Mouse (Mus musculus): ENCODE results near the gene Cntn2. TPM values are rescaled to one million over a fixed set of nuclear protein-coding genes. Genes with fewer than 3 reads are reported as not detected.

Cntn2 gene
- polyA plus RNA-seq, 1 experiment from 2014 or later, result 0.09 TPM

GRCm38 (mm10) chr1:132576845-132577244 is 33.8 kb upstream of the Cntn2 start:
- Histone ChIP-seq H3K36me3 (ENCODE audit: control insufficient read depth, insufficient read depth) (no peaks in the 10 kb centered on the region), H3K4me1 (ENCODE audit: control insufficient read depth, insufficient read depth, low read length) (no peaks in the 10 kb centered on the region), H3K9ac (ENCODE audit: low read length) (no peak overlapping the region), H3K4me3 (ENCODE audit: low read length) (no peak overlapping the region), H3K27me3 (ENCODE audit: control insufficient read depth, insufficient read depth, low read length) (no peaks in the 10 kb centered on the region; the same call in 1 of the 2 replicates), H3K4me2 (ENCODE audit: low read depth, low read length) (no peak overlapping the region), H3K27ac (ENCODE audit: low read length) (no peak overlapping the region), H3K9me3 (replicated peaks; ENCODE audit: control insufficient read depth, low read length) (no peaks in the 10 kb centered on the region)
- WGBS, result 96% methylated on average over 8 of the region's 8 CpGs
- no peak for ATAC-seq (replicated peaks; ENCODE audit: extremely low read depth, insufficient read depth, low FRiP score)

GRCm38 (mm10) chr1:132572851-132573250 is 29.8 kb upstream of the Cntn2 start:
- Histone ChIP-seq H3K4me3 (ENCODE audit: low read length) (no peak overlapping the region), H3K36me3 (ENCODE audit: control insufficient read depth, insufficient read depth) (no peaks in the 10 kb centered on the region), H3K27ac (ENCODE audit: low read length) (no peak overlapping the region), H3K4me1 (ENCODE audit: control insufficient read depth, insufficient read depth, low read length) (no peaks in the 10 kb centered on the region), H3K9me3 (replicated peaks; ENCODE audit: control insufficient read depth, low read length) (no peaks in the 10 kb centered on the region), H3K9ac (ENCODE audit: low read length) (no peak overlapping the region), H3K27me3 (ENCODE audit: control insufficient read depth, insufficient read depth, low read length) (no peaks in the 10 kb centered on the region; the same call in 1 of the 2 replicates), H3K4me2 (ENCODE audit: low read depth, low read length) (no peak overlapping the region)
- WGBS, result 83% methylated on average over 7 of the region's 7 CpGs
- no peak for ATAC-seq (replicated peaks; ENCODE audit: extremely low read depth, insufficient read depth, low FRiP score)

- H3K27ac ChIP-seq (ENCODE audit: low read length), result no peak overlapping the region
- no peaks in the 10 kb centered on the region for H3K36me3 ChIP-seq (ENCODE audit: control insufficient read depth, insufficient read depth)
- no peaks in the 10 kb centered on the region; the same call in 1 of the 2 replicates for H3K27me3 ChIP-seq (ENCODE audit: control insufficient read depth, insufficient read depth, low read length)
- ATAC-seq (replicated peaks; ENCODE audit: extremely low read depth, insufficient read depth, low FRiP score), result no peak
- H3K9me3 ChIP-seq (replicated peaks; ENCODE audit: control insufficient read depth, low read length), result no peaks in the 10 kb centered on the region
- H3K4me2 ChIP-seq (ENCODE audit: low read depth, low read length), result no peak overlapping the region
- H3K4me1 ChIP-seq (ENCODE audit: control insufficient read depth, insufficient read depth, low read length), result no peaks in the 10 kb centered on the region
- no peak overlapping the region for H3K4me3 ChIP-seq (ENCODE audit: low read length)
- 91% methylated on average over 1 of the region's 1 CpGs for WGBS
- H3K9ac ChIP-seq (ENCODE audit: low read length), result no peak overlapping the region
These were observed 28.6 kb upstream of the Cntn2 start for GRCm38 (mm10) chr1:132571613-132572012.

- H3K27me3 ChIP-seq (ENCODE audit: control insufficient read depth, insufficient read depth, low read length), result no peaks in the 10 kb centered on the region; the same call in 1 of the 2 replicates
- H3K4me2 ChIP-seq (ENCODE audit: low read depth, low read length), result no peak overlapping the region
- no peak overlapping the region for H3K4me3 ChIP-seq (ENCODE audit: low read length)
- no peaks in the 10 kb centered on the region for H3K36me3 ChIP-seq (ENCODE audit: control insufficient read depth, insufficient read depth)
- H3K27ac ChIP-seq (ENCODE audit: low read length), result no peak overlapping the region
- no peaks in the 10 kb centered on the region for H3K9me3 ChIP-seq (replicated peaks; ENCODE audit: control insufficient read depth, low read length)
- 84% methylated on average over 8 of the region's 8 CpGs for WGBS
- H3K9ac ChIP-seq (ENCODE audit: low read length), result no peak overlapping the region
- no peak for ATAC-seq (replicated peaks; ENCODE audit: extremely low read depth, insufficient read depth, low FRiP score)
- peaks cover 1% of the 10 kb centered on the region for H3K4me1 ChIP-seq (ENCODE audit: control insufficient read depth, insufficient read depth, low read length)
These were observed 27.9 kb upstream of the Cntn2 start for GRCm38 (mm10) chr1:132570906-132571305.

- Histone ChIP-seq H3K4me3 (ENCODE audit: low read length) (no peak overlapping the region), H3K4me1 (ENCODE audit: control insufficient read depth, insufficient read depth, low read length) (peaks cover 5% of the 10 kb centered on the region), H3K4me2 (ENCODE audit: low read depth, low read length) (no peak overlapping the region), H3K27ac (ENCODE audit: low read length) (no peak overlapping the region), H3K9ac (ENCODE audit: low read length) (no peak overlapping the region), H3K36me3 (ENCODE audit: control insufficient read depth, insufficient read depth) (no peaks in the 10 kb centered on the region), H3K9me3 (replicated peaks; ENCODE audit: control insufficient read depth, low read length) (no peaks in the 10 kb centered on the region), H3K27me3 (ENCODE audit: control insufficient read depth, insufficient read depth, low read length) (no peaks in the 10 kb centered on the region; the same call in 1 of the 2 replicates)
- 86% methylated on average over 15 of the region's 15 CpGs for WGBS
- no peak for ATAC-seq (replicated peaks; ENCODE audit: extremely low read depth, insufficient read depth, low FRiP score)
These were observed 27.2 kb upstream of the Cntn2 start for GRCm38 (mm10) chr1:132570068-132570780.

GRCm38 (mm10) chr1:132569516-132569915 is 26.5 kb upstream of the Cntn2 start:
- no peaks in the 10 kb centered on the region for H3K9me3 ChIP-seq (replicated peaks; ENCODE audit: control insufficient read depth, low read length)
- H3K9ac ChIP-seq (ENCODE audit: low read length), result no peak overlapping the region
- no peak for ATAC-seq (replicated peaks; ENCODE audit: extremely low read depth, insufficient read depth, low FRiP score)
- WGBS, result 76% methylated on average over 9 of the region's 9 CpGs
- peaks cover 5% of the 10 kb centered on the region for H3K4me1 ChIP-seq (ENCODE audit: control insufficient read depth, insufficient read depth, low read length)
- no peaks in the 10 kb centered on the region for H3K36me3 ChIP-seq (ENCODE audit: control insufficient read depth, insufficient read depth)
- H3K4me3 ChIP-seq (ENCODE audit: low read length), result no peak overlapping the region
- H3K27ac ChIP-seq (ENCODE audit: low read length), result no peak overlapping the region
- H3K4me2 ChIP-seq (ENCODE audit: low read depth, low read length), result no peak overlapping the region
- no peaks in the 10 kb centered on the region; the same call in 1 of the 2 replicates for H3K27me3 ChIP-seq (ENCODE audit: control insufficient read depth, insufficient read depth, low read length)

GRCm38 (mm10) chr1:132567336-132568125 is 24.5 kb upstream of the Cntn2 start:
- no peaks in the 10 kb centered on the region for H3K36me3 ChIP-seq (ENCODE audit: control insufficient read depth, insufficient read depth)
- H3K4me2 ChIP-seq (ENCODE audit: low read depth, low read length), result no peak overlapping the region
- WGBS, result 76% methylated on average over 11 of the region's 11 CpGs
- H3K27me3 ChIP-seq (ENCODE audit: control insufficient read depth, insufficient read depth, low read length), result no peaks in the 10 kb centered on the region; the same call in 1 of the 2 replicates
- no peaks in the 10 kb centered on the region for H3K9me3 ChIP-seq (replicated peaks; ENCODE audit: control insufficient read depth, low read length)
- no peak for ATAC-seq (replicated peaks; ENCODE audit: extremely low read depth, insufficient read depth, low FRiP score)
- no peak overlapping the region for H3K9ac ChIP-seq (ENCODE audit: low read length)
- H3K4me3 ChIP-seq (ENCODE audit: low read length), result no peak overlapping the region
- peaks cover 5% of the 10 kb centered on the region for H3K4me1 ChIP-seq (ENCODE audit: control insufficient read depth, insufficient read depth, low read length)
- no peak overlapping the region for H3K27ac ChIP-seq (ENCODE audit: low read length)

GRCm38 (mm10) chr1:132565766-132566165 is 22.7 kb upstream of the Cntn2 start:
- 22% methylated on average over 7 of the region's 7 CpGs for WGBS
- H3K4me1 ChIP-seq (ENCODE audit: control insufficient read depth, insufficient read depth, low read length), result peaks cover 5% of the 10 kb centered on the region
- no peaks in the 10 kb centered on the region for H3K36me3 ChIP-seq (ENCODE audit: control insufficient read depth, insufficient read depth)
- ATAC-seq (replicated peaks; ENCODE audit: extremely low read depth, insufficient read depth, low FRiP score), result no peak; the same call in 1 of the 2 replicates
- H3K4me2 ChIP-seq (ENCODE audit: low read depth, low read length), result no peak overlapping the region
- no peaks in the 10 kb centered on the region for H3K9me3 ChIP-seq (replicated peaks; ENCODE audit: control insufficient read depth, low read length)
- H3K4me3 ChIP-seq (ENCODE audit: low read length), result no peak overlapping the region
- peaks cover 2% of the 10 kb centered on the region; the same call in 1 of the 2 replicates for H3K27me3 ChIP-seq (ENCODE audit: control insufficient read depth, insufficient read depth, low read length)
- H3K27ac ChIP-seq (ENCODE audit: low read length), result no peak overlapping the region
- no peak overlapping the region for H3K9ac ChIP-seq (ENCODE audit: low read length)

- Histone ChIP-seq H3K4me1 (ENCODE audit: control insufficient read depth, insufficient read depth, low read length) (peaks cover 5% of the 10 kb centered on the region), H3K9ac (ENCODE audit: low read length) (no peak overlapping the region), H3K9me3 (replicated peaks; ENCODE audit: control insufficient read depth, low read length) (no peaks in the 10 kb centered on the region), H3K4me2 (ENCODE audit: low read depth, low read length) (no peak overlapping the region), H3K4me3 (ENCODE audit: low read length) (no peak overlapping the region), H3K27ac (ENCODE audit: low read length) (no peak overlapping the region), H3K27me3 (ENCODE audit: control insufficient read depth, insufficient read depth, low read length) (peaks cover 8% of the 10 kb centered on the region; the same call in 1 of the 2 replicates), H3K36me3 (ENCODE audit: control insufficient read depth, insufficient read depth) (no peaks in the 10 kb centered on the region)
- 36% methylated on average over 6 of the region's 6 CpGs for WGBS
- no peak for ATAC-seq (replicated peaks; ENCODE audit: extremely low read depth, insufficient read depth, low FRiP score)
These were observed 21.9 kb upstream of the Cntn2 start for GRCm38 (mm10) chr1:132564946-132565345.

All from heart, embryonic 16.5 days (tissue).